Mouse (Mus musculus) ES-E14 (cell line): ENCODE measurements at regions not wholly inside any gene's neighbourhood (a gene's known extent, or its start where the extent isn't known, plus 50 kb on each side); places are given as distances from the start of the nearest gene placed in this dataset.

Experiments
- DNase-seq: peaks from one replicate; pipeline ENCODE4 v3.0.0-alpha.2; 2013; ENCODE audit warnings: low read depth, low spot score
- H3K27ac ChIP-seq: 2 replicates; pipeline ENCODE4 v1.5.1; 2012; ENCODE audit warnings: low read depth, mild to moderate bottlenecking, low read length, moderate library complexity, mixed read lengths; ENCODE audit not compliant: poor library complexity, insufficient read depth, severe bottlenecking
- H3K36me3 ChIP-seq: 2 replicates; pipeline ENCODE4 v1.6.1; 2012; ENCODE audit warnings: mild to moderate bottlenecking, low read length, moderate library complexity, mixed read lengths; ENCODE audit not compliant: control insufficient read depth, poor library complexity, insufficient read depth, severe bottlenecking
- H3K4me1 ChIP-seq, 2 experiments: fragments of 150-350 bp in 1 of 2; sonication (generic) in 1 of 2; 2 replicates each; pipeline ENCODE4 v1.6.1; 2012; ENCODE audit warnings: low read length in 2 of 2, mild to moderate bottlenecking in 1 of 2, mixed read lengths in 1 of 2; ENCODE audit not compliant: control insufficient read depth in 2 of 2, insufficient read depth in 2 of 2, poor library complexity in 1 of 2
- H3K4me3 ChIP-seq, 2 experiments: fragments of 150-350 bp in 1 of 2; sonication (generic) in 1 of 2; 2 replicates each; pipeline ENCODE4 v1.5.1; 2012; ENCODE audit warnings: low read length in 2 of 2, low read depth in 1 of 2, mild to moderate bottlenecking in 1 of 2, mixed read lengths in 1 of 2; ENCODE audit not compliant: insufficient read depth in 1 of 2, poor library complexity in 1 of 2, severe bottlenecking in 1 of 2
- H3K9ac ChIP-seq: 2 replicates; pipeline ENCODE4 v1.6.1; 2012; ENCODE audit warnings: low read depth, mild to moderate bottlenecking, low read length, mixed read lengths; ENCODE audit not compliant: poor library complexity, insufficient read depth, severe bottlenecking
- H3K9me3 ChIP-seq: fragments of 150-350 bp; sonication (generic); 2 replicates; pipeline ENCODE4 v1.6.1; 2012; ENCODE audit warnings: low read depth, mild to moderate bottlenecking, low read length; ENCODE audit not compliant: control insufficient read depth, insufficient read depth
- CHD2 ChIP-seq: IDR thresholded peaks from 2 replicates; pipeline ENCODE4 v1.6.1; 2014; ENCODE audit warnings: mild to moderate bottlenecking, low read depth, low read length, inconsistent platforms
- HCFC1 ChIP-seq: IDR thresholded peaks from 2 replicates; pipeline ENCODE4 v1.6.1; 2012; ENCODE audit warnings: low read length, inconsistent platforms, borderline replicate concordance; ENCODE audit not compliant: insufficient read depth
- MAFK ChIP-seq: IDR thresholded peaks from 2 replicates; pipeline ENCODE4 v1.6.1; 2014; ENCODE audit warnings: mild to moderate bottlenecking, low read depth, low read length, inconsistent platforms; ENCODE audit not compliant: insufficient read depth
- ZC3H11A ChIP-seq: IDR thresholded peaks from 2 replicates; pipeline ENCODE4 v1.6.1; 2012; ENCODE audit warnings: low read depth, mild to moderate bottlenecking, inconsistent platforms, low read length, borderline replicate concordance
- ZNF384 ChIP-seq: IDR thresholded peaks from 2 replicates; pipeline ENCODE4 v1.6.1; 2012; ENCODE audit warnings: low read depth, low read length, inconsistent platforms
- in situ Hi-C, 2 experiments: fragments of 600-800 bp; cut with MboI; formaldehyde crosslinking; loops; one replicate each; pipeline ENCODE4 v1.15.1; 2025; ENCODE audit warnings: low sequenced_read_pairs in 2 of 2, inconsistent platforms in 1 of 2; ENCODE audit not compliant: unreplicated experiment in 2 of 2

DNA sequence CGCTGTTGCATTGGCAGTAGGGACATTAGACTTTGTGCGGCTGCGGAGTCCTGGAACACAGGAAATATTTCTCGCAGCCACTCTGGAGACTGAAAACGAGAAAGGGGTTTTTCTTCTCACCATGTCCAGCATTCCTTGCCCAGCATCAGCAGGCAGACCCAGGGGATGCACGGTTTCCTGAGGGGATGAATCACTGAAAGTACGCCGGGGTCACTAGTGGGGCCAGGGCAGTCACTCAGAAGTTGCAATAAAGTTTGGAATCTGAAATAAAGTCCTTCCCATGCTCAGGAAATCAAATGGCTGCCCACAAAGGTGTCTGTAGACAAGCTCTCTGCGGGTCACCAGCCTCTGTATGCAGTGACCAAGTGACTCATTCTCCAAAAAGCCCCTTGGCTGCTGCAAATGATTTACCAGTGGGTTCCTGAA lies 248.2 kb upstream of the Msx2 start:
- no peaks in the 10 kb centered on the region for H3K9me3 ChIP-seq
- H3K4me3 ChIP-seq, result no peak overlapping the region
- H3K4me1 ChIP-seq, result no peaks in the 10 kb centered on the region
- no peak overlapping the region for H3K27ac ChIP-seq
- H3K36me3 ChIP-seq, result no peaks in the 10 kb centered on the region
- in situ Hi-C loops, result no loop called here
- no peak overlapping the region for H3K9ac ChIP-seq
- no peak for DNase-seq
- TF ChIP-seq MAFK, result no peak
- no peak for TF ChIP-seq ZNF384
- no peak for TF ChIP-seq HCFC1
- no peak for TF ChIP-seq CHD2
- TF ChIP-seq ZC3H11A, result no peak

DNA sequence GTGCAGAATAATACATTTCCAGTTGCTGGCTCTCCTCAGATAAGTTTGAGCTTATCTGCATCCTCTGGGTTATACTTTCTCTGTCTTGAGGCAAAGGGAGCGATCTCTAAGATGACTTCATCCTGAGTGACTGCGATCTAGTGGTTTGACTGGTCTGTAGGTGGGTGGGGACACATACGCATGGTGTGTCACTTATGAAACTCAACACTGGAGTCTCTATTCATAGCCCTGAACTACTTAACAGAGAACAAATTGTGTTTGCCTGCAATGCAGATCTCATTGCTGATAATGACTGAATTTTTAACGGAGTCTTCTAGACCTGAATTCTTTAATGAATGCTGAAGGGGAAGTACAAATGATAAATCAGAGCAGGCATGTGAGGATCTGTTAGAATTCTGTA lies 244.7 kb upstream of the Msx2 start:
- H3K27ac ChIP-seq, result no peak overlapping the region
- in situ Hi-C loops, result no loop called here
- no peaks in the 10 kb centered on the region for H3K36me3 ChIP-seq
- H3K9ac ChIP-seq, result no peak overlapping the region
- H3K4me1 ChIP-seq, result no peaks in the 10 kb centered on the region
- H3K9me3 ChIP-seq, result no peaks in the 10 kb centered on the region
- no peak for DNase-seq
- H3K4me3 ChIP-seq, result no peak overlapping the region
- TF ChIP-seq MAFK, result no peak
- TF ChIP-seq HCFC1, result no peak
- no peak for TF ChIP-seq ZNF384
- TF ChIP-seq CHD2, result no peak
- no peak for TF ChIP-seq ZC3H11A

DNA sequence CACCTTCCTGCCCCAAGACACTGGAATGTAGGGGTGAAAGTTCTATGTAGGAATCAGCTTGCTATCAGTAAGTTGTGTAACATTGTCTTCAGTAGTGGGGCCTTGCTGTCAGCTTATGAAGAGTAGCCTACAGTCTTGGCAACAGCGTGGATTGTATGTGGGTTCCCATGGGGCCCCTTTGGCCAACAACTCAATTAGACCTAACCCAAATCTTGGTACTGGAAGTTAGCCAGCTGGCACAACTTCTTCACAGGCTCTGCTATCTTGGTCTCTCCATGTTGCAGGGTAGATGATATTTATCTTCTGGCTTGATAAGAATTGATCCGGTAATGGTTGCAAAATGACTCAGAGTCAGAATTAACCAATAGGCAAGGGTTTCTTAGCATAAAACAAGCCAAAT lies 244.2 kb upstream of the Msx2 start:
- H3K27ac ChIP-seq, result no peak overlapping the region
- H3K4me1 ChIP-seq, result no peaks in the 10 kb centered on the region
- no peak overlapping the region for H3K4me3 ChIP-seq
- in situ Hi-C loops, result no loop called here
- no peaks in the 10 kb centered on the region for H3K9me3 ChIP-seq
- no peak overlapping the region for H3K9ac ChIP-seq
- DNase-seq, result no peak
- TF ChIP-seq ZC3H11A (no peak), CHD2 (no peak), MAFK (no peak), ZNF384 (no peak), HCFC1 (no peak)
- no peaks in the 10 kb centered on the region for H3K36me3 ChIP-seq

DNA sequence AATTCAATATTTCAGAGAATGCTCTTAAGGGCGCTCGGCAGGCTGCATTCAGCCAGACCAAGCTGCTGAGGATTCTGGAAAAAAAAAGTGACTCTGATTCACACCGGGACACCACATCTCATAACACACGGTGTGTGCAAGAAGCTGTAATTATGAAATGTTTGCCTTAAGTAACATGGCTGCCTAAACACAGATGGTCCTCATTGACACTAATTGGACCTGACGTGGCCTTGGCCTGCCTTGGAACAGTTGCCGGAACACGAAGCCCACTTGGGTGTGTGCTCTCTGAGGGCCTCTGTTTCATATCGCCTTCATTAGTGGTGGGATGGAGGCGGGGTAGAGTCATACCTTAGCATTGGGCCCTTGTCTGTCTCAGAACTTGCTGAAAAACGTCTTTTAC lies 236.2 kb upstream of the Msx2 start:
- H3K36me3 ChIP-seq, result no peaks in the 10 kb centered on the region
- H3K4me1 ChIP-seq, result no peaks in the 10 kb centered on the region
- H3K4me3 ChIP-seq, result no peak overlapping the region
- in situ Hi-C loops, result no loop called here
- no peak for DNase-seq
- H3K27ac ChIP-seq, result no peak overlapping the region
- no peak overlapping the region for H3K9ac ChIP-seq
- no peak for TF ChIP-seq ZC3H11A
- no peaks in the 10 kb centered on the region for H3K9me3 ChIP-seq

DNA sequence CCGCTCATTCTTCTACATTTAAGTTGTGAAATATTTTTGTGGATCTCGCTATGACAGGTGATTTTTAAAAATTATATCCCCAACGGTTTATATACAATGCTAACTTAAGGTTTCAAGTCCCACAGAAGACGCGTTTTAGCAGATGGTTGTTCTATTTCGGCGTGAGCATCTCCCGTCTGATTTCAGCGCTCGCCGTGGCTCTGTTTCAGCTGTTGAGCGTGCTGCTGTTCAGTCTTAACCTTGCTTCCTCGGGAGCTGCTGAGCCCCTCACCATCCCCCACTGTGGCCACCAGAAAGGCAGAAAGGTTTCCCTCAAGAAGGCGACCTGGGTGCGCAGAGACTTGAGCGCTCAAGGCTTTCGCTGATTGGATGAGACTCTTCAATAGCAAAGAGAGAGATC lies 234.7 kb upstream of the Msx2 start:
- Histone ChIP-seq H3K27ac (no peak overlapping the region), H3K4me1 (no peaks in the 10 kb centered on the region), H3K36me3 (no peaks in the 10 kb centered on the region), H3K4me3 (no peak overlapping the region), H3K9me3 (no peaks in the 10 kb centered on the region), H3K9ac (no peak overlapping the region)
- no peak for DNase-seq
- in situ Hi-C loops, result no loop called here
- no peak for TF ChIP-seq MAFK
- TF ChIP-seq CHD2, result no peak
- no peak for TF ChIP-seq ZNF384
- TF ChIP-seq HCFC1, result no peak
- TF ChIP-seq ZC3H11A, result no peak
